Mouse (Mus musculus): ENCODE measurements at regions not wholly inside any gene's neighbourhood (a gene's known extent, or its start where the extent isn't known, plus 50 kb on each side); places are given as distances from the start of the nearest gene placed in this dataset.
"Not testable (repeated sequence)": the region's sequence is repeated elsewhere in the genome, so short reads cannot be mapped to it uniquely, and the experiment has no call there.

- not testable (repeated sequence) for H3K9me3 ChIP-seq (replicated peaks); DNase-seq (ENCODE audit: low spot score); H3K36me3 ChIP-seq (replicated peaks); H3K4me3 ChIP-seq (ENCODE audit: low read depth, low read length); H3K27me3 ChIP-seq (ENCODE audit: insufficient read depth, low read length); ATAC-seq (ENCODE audit: extremely low read depth, insufficient number of reproducible peaks, low FRiP score, poor library complexity, severe bottlenecking)
- peaks cover 15% of the 10 kb centered on the region for H3K4me1 ChIP-seq (ENCODE audit: insufficient read depth, low read depth, low read length)
Observed at GRCm38 (mm10) chr12:80055894-80056293, 56.9 kb downstream of the Zfp36l1 start.

GRCm38 (mm10) chr12:80055394-80055793 is 57.4 kb downstream of the Zfp36l1 start:
- no peak for ATAC-seq (ENCODE audit: extremely low read depth, insufficient number of reproducible peaks, low FRiP score, poor library complexity, severe bottlenecking)
- Histone ChIP-seq H3K4me1 (ENCODE audit: insufficient read depth, low read depth, low read length) (peaks cover 10% of the 10 kb centered on the region), H3K9me3 (replicated peaks) (no peaks in the 10 kb centered on the region), H3K27me3 (ENCODE audit: insufficient read depth, low read length) (no peaks in the 10 kb centered on the region; the same call in 1 of the 2 replicates), H3K36me3 (replicated peaks) (no peaks in the 10 kb centered on the region), H3K4me3 (ENCODE audit: low read depth, low read length) (no peak overlapping the region)
- no peak for TF ChIP-seq POLR2AphosphoS5 (IDR thresholded peaks at IDR 0.05; ENCODE audit: insufficient replicate concordance, low read depth, low read length)
- no peak for TF ChIP-seq GATA1 (IDR thresholded peaks at IDR 0.05; ENCODE audit: borderline replicate concordance, low read length)
- no peak for TF ChIP-seq CTCF (IDR thresholded peaks at IDR 0.05; ENCODE audit: low read depth, low read length)
- no peak for TF ChIP-seq TAL1 (conservative IDR thresholded peaks at IDR 0.05; ENCODE audit: low read depth, low read length)
- TF ChIP-seq GATA2 (IDR thresholded peaks at IDR 0.05; ENCODE audit: borderline replicate concordance, low read depth, low read length) = no peak
- DNase-seq (ENCODE audit: low spot score) = no peak

GRCm38 (mm10) chr12:80054655-80055037 is 58.2 kb downstream of the Zfp36l1 start:
- Histone ChIP-seq H3K27me3 (ENCODE audit: insufficient read depth, low read length) (no peaks in the 10 kb centered on the region; the same call in 1 of the 2 replicates), H3K9me3 (replicated peaks) (no peaks in the 10 kb centered on the region), H3K4me3 (ENCODE audit: low read depth, low read length) (no peak overlapping the region), H3K36me3 (replicated peaks) (no peaks in the 10 kb centered on the region), H3K4me1 (ENCODE audit: insufficient read depth, low read depth, low read length) (peaks cover 4% of the 10 kb centered on the region)
- no peak for TF ChIP-seq TAL1 (conservative IDR thresholded peaks at IDR 0.05; ENCODE audit: low read depth, low read length)
- TF ChIP-seq GATA2 (IDR thresholded peaks at IDR 0.05; ENCODE audit: borderline replicate concordance, low read depth, low read length) = no peak
- TF ChIP-seq GATA1 (IDR thresholded peaks at IDR 0.05; ENCODE audit: borderline replicate concordance, low read length) = no peak
- TF ChIP-seq POLR2AphosphoS5 (IDR thresholded peaks at IDR 0.05; ENCODE audit: insufficient replicate concordance, low read depth, low read length) = no peak
- no peak for TF ChIP-seq CTCF (IDR thresholded peaks at IDR 0.05; ENCODE audit: low read depth, low read length)
- no peak for DNase-seq (ENCODE audit: low spot score)
- ATAC-seq (ENCODE audit: extremely low read depth, insufficient number of reproducible peaks, low FRiP score, poor library complexity, severe bottlenecking) = no peak

- H3K4me1 ChIP-seq (ENCODE audit: insufficient read depth, low read depth, low read length) = peaks cover 4% of the 10 kb centered on the region
- H3K4me3 ChIP-seq (ENCODE audit: low read depth, low read length) = no peak overlapping the region
- TF ChIP-seq POLR2AphosphoS5 (IDR thresholded peaks at IDR 0.05; ENCODE audit: insufficient replicate concordance, low read depth, low read length) = no peak
- no peak for TF ChIP-seq CTCF (IDR thresholded peaks at IDR 0.05; ENCODE audit: low read depth, low read length)
- no peak for TF ChIP-seq GATA1 (IDR thresholded peaks at IDR 0.05; ENCODE audit: borderline replicate concordance, low read length)
- TF ChIP-seq TAL1 (conservative IDR thresholded peaks at IDR 0.05; ENCODE audit: low read depth, low read length) = no peak
- TF ChIP-seq GATA2 (IDR thresholded peaks at IDR 0.05; ENCODE audit: borderline replicate concordance, low read depth, low read length) = no peak
- DNase-seq (ENCODE audit: low spot score) (no peak), ATAC-seq (ENCODE audit: extremely low read depth, insufficient number of reproducible peaks, low FRiP score, poor library complexity, severe bottlenecking) (no peak)
- H3K36me3 ChIP-seq (replicated peaks) = no peaks in the 10 kb centered on the region
- H3K9me3 ChIP-seq (replicated peaks) = no peaks in the 10 kb centered on the region
- no peaks in the 10 kb centered on the region; the same call in 1 of the 2 replicates for H3K27me3 ChIP-seq (ENCODE audit: insufficient read depth, low read length)
Observed at GRCm38 (mm10) chr12:80053902-80054654, 58.7 kb downstream of the Zfp36l1 start.

GRCm38 (mm10) chr12:80048215-80048979 is 64.4 kb downstream of the Zfp36l1 start:
- TF ChIP-seq POLR2AphosphoS5 (IDR thresholded peaks at IDR 0.05; ENCODE audit: insufficient replicate concordance, low read depth, low read length) (no peak), GATA2 (IDR thresholded peaks at IDR 0.05; ENCODE audit: borderline replicate concordance, low read depth, low read length) (no peak), TAL1 (conservative IDR thresholded peaks at IDR 0.05; ENCODE audit: low read depth, low read length) (no peak), GATA1 (IDR thresholded peaks at IDR 0.05; ENCODE audit: borderline replicate concordance, low read length) (no peak), CTCF (IDR thresholded peaks at IDR 0.05; ENCODE audit: low read depth, low read length) (no peak)
- DNase-seq (ENCODE audit: low spot score) = no peak
- Histone ChIP-seq H3K27me3 (ENCODE audit: insufficient read depth, low read length) (no peaks in the 10 kb centered on the region), H3K9me3 (replicated peaks) (no peaks in the 10 kb centered on the region), H3K4me1 (ENCODE audit: insufficient read depth, low read depth, low read length) (peaks cover 18% of the 10 kb centered on the region), H3K4me3 (ENCODE audit: low read depth, low read length) (no peak overlapping the region), H3K36me3 (replicated peaks) (no peaks in the 10 kb centered on the region)
- no peak for ATAC-seq (ENCODE audit: extremely low read depth, insufficient number of reproducible peaks, low FRiP score, poor library complexity, severe bottlenecking)

- H3K9me3 ChIP-seq (replicated peaks) = no peaks in the 10 kb centered on the region
- peaks cover 30% of the 10 kb centered on the region for H3K4me1 ChIP-seq (ENCODE audit: insufficient read depth, low read depth, low read length)
- no peak overlapping the region for H3K4me3 ChIP-seq (ENCODE audit: low read depth, low read length)
- ATAC-seq (ENCODE audit: extremely low read depth, insufficient number of reproducible peaks, low FRiP score, poor library complexity, severe bottlenecking) = no peak
- DNase-seq (ENCODE audit: low spot score) = no peak
- no peaks in the 10 kb centered on the region for H3K27me3 ChIP-seq (ENCODE audit: insufficient read depth, low read length)
- H3K36me3 ChIP-seq (replicated peaks) = no peaks in the 10 kb centered on the region
- TF ChIP-seq CTCF (IDR thresholded peaks at IDR 0.05; ENCODE audit: low read depth, low read length) = no peak
- TF ChIP-seq GATA1 (IDR thresholded peaks at IDR 0.05; ENCODE audit: borderline replicate concordance, low read length) = no peak
- TF ChIP-seq TAL1 (conservative IDR thresholded peaks at IDR 0.05; ENCODE audit: low read depth, low read length) = no peak
- TF ChIP-seq GATA2 (IDR thresholded peaks at IDR 0.05; ENCODE audit: borderline replicate concordance, low read depth, low read length) = no peak
- TF ChIP-seq POLR2AphosphoS5 (IDR thresholded peaks at IDR 0.05; ENCODE audit: insufficient replicate concordance, low read depth, low read length) = no peak
Observed at GRCm38 (mm10) chr12:80046625-80047303, 66.0 kb downstream of the Zfp36l1 start.
